Mouse (Mus musculus): Measurements from ENCODE around the gene Nuak1. TPM values are rescaled to one million over a fixed set of nuclear protein-coding genes. Genes with fewer than 3 reads are reported as not detected.

Gene Nuak1
- polyA plus RNA-seq, 1 experiment, result 5.7 TPM

- no peak for TF ChIP-seq POLR2A (IDR thresholded peaks at IDR 0.05; ENCODE audit: control insufficient read depth, extremely low read depth, insufficient read depth, low read length, poor library complexity)
- 0 out of 2 replicates have a peak, but pooled peaks have one; percentile 26 for TF ChIP-seq CTCF (IDR thresholded peaks at IDR 0.05; ENCODE audit: borderline replicate concordance, control insufficient read depth, extremely low read depth, insufficient read depth, low read length, poor library complexity)
- Histone ChIP-seq H3K4me1 (replicated peaks; ENCODE audit: control insufficient read depth, insufficient read depth, low read length) (no peaks in the 10 kb centered on the region), H3K27ac (ENCODE audit: control insufficient read depth, insufficient read depth, low read length) (no peak overlapping the region), H3K36me3 (ENCODE audit: control insufficient read depth, insufficient read depth, low read length) (no peaks in the 10 kb centered on the region), H3K27me3 (ENCODE audit: control insufficient read depth, insufficient read depth, low read length) (no peaks in the 10 kb centered on the region), H3K4me3 (ENCODE audit: control insufficient read depth, insufficient read depth, low read length) (no peak overlapping the region)
- WGBS, result 4% methylated on average over 10 of the region's 10 CpGs
- peak; percentile 74 for DNase-seq
These were observed 10.3 kb upstream of the Nuak1 start for GRCm38 (mm10) chr10:84450654-84451053.

GRCm38 (mm10) chr10:84449733-84450132, 9.3 kb upstream of the Nuak1 start:
- no peak for TF ChIP-seq POLR2A (IDR thresholded peaks at IDR 0.05; ENCODE audit: control insufficient read depth, extremely low read depth, insufficient read depth, low read length, poor library complexity)
- TF ChIP-seq CTCF (IDR thresholded peaks at IDR 0.05; ENCODE audit: borderline replicate concordance, control insufficient read depth, extremely low read depth, insufficient read depth, low read length, poor library complexity), result no peak
- Histone ChIP-seq H3K4me1 (replicated peaks; ENCODE audit: control insufficient read depth, insufficient read depth, low read length) (no peaks in the 10 kb centered on the region), H3K27ac (ENCODE audit: control insufficient read depth, insufficient read depth, low read length) (no peak overlapping the region), H3K27me3 (ENCODE audit: control insufficient read depth, insufficient read depth, low read length) (no peaks in the 10 kb centered on the region), H3K36me3 (ENCODE audit: control insufficient read depth, insufficient read depth, low read length) (no peaks in the 10 kb centered on the region), H3K4me3 (ENCODE audit: control insufficient read depth, insufficient read depth, low read length) (no peak overlapping the region)
- DNase-seq, result no peak
- 96% methylated on average over 8 of the region's 8 CpGs for WGBS

- Histone ChIP-seq H3K36me3 (ENCODE audit: control insufficient read depth, insufficient read depth, low read length) (no peaks in the 10 kb centered on the region), H3K27me3 (ENCODE audit: control insufficient read depth, insufficient read depth, low read length) (no peaks in the 10 kb centered on the region), H3K27ac (ENCODE audit: control insufficient read depth, insufficient read depth, low read length) (no peak overlapping the region), H3K4me3 (ENCODE audit: control insufficient read depth, insufficient read depth, low read length) (no peak overlapping the region), H3K4me1 (replicated peaks; ENCODE audit: control insufficient read depth, insufficient read depth, low read length) (no peaks in the 10 kb centered on the region)
- no peak for DNase-seq
- TF ChIP-seq POLR2A (IDR thresholded peaks at IDR 0.05; ENCODE audit: control insufficient read depth, extremely low read depth, insufficient read depth, low read length, poor library complexity) (no peak), CTCF (IDR thresholded peaks at IDR 0.05; ENCODE audit: borderline replicate concordance, control insufficient read depth, extremely low read depth, insufficient read depth, low read length, poor library complexity) (no peak)
- 75% methylated on average over 8 of the region's 8 CpGs for WGBS
These were observed 7.0 kb upstream of the Nuak1 start for GRCm38 (mm10) chr10:84447411-84447821.

GRCm38 (mm10) chr10:84446661-84447060, 6.3 kb upstream of the Nuak1 start:
- DNase-seq, result no peak
- Histone ChIP-seq H3K27me3 (ENCODE audit: control insufficient read depth, insufficient read depth, low read length) (no peaks in the 10 kb centered on the region), H3K27ac (ENCODE audit: control insufficient read depth, insufficient read depth, low read length) (no peak overlapping the region), H3K4me1 (replicated peaks; ENCODE audit: control insufficient read depth, insufficient read depth, low read length) (no peaks in the 10 kb centered on the region), H3K36me3 (ENCODE audit: control insufficient read depth, insufficient read depth, low read length) (no peaks in the 10 kb centered on the region), H3K4me3 (ENCODE audit: control insufficient read depth, insufficient read depth, low read length) (no peak overlapping the region)
- WGBS, result 97% methylated on average over 6 of the region's 6 CpGs
- TF ChIP-seq POLR2A (IDR thresholded peaks at IDR 0.05; ENCODE audit: control insufficient read depth, extremely low read depth, insufficient read depth, low read length, poor library complexity) (no peak), CTCF (IDR thresholded peaks at IDR 0.05; ENCODE audit: borderline replicate concordance, control insufficient read depth, extremely low read depth, insufficient read depth, low read length, poor library complexity) (no peak)

- H3K36me3 ChIP-seq (ENCODE audit: control insufficient read depth, insufficient read depth, low read length), result no peaks in the 10 kb centered on the region
- no peak for DNase-seq
- WGBS, result 83% methylated on average over 9 of the region's 9 CpGs
- H3K4me1 ChIP-seq (replicated peaks; ENCODE audit: control insufficient read depth, insufficient read depth, low read length), result peaks cover 10% of the 10 kb centered on the region
- H3K4me3 ChIP-seq (ENCODE audit: control insufficient read depth, insufficient read depth, low read length), result no peak overlapping the region
- TF ChIP-seq POLR2A (IDR thresholded peaks at IDR 0.05; ENCODE audit: control insufficient read depth, extremely low read depth, insufficient read depth, low read length, poor library complexity) (no peak), CTCF (IDR thresholded peaks at IDR 0.05; ENCODE audit: borderline replicate concordance, control insufficient read depth, extremely low read depth, insufficient read depth, low read length, poor library complexity) (no peak)
- no peak overlapping the region for H3K27ac ChIP-seq (ENCODE audit: control insufficient read depth, insufficient read depth, low read length)
- H3K27me3 ChIP-seq (ENCODE audit: control insufficient read depth, insufficient read depth, low read length), result peaks cover 1% of the 10 kb centered on the region; the same call in 1 of the 2 replicates
These were observed 4.0 kb upstream of the Nuak1 start for GRCm38 (mm10) chr10:84444396-84444795.

GRCm38 (mm10) chr10:84441846-84442245, 1.4 kb upstream of the Nuak1 start:
- WGBS, result 83% methylated on average over 11 of the region's 11 CpGs
- Histone ChIP-seq H3K36me3 (ENCODE audit: control insufficient read depth, insufficient read depth, low read length) (no peaks in the 10 kb centered on the region), H3K4me1 (replicated peaks; ENCODE audit: control insufficient read depth, insufficient read depth, low read length) (peaks cover 10% of the 10 kb centered on the region), H3K27ac (ENCODE audit: control insufficient read depth, insufficient read depth, low read length) (no peak overlapping the region; the same call in 1 of the 2 replicates), H3K27me3 (ENCODE audit: control insufficient read depth, insufficient read depth, low read length) (peaks cover 3% of the 10 kb centered on the region; the same call in 1 of the 2 replicates), H3K4me3 (ENCODE audit: control insufficient read depth, insufficient read depth, low read length) (no peak overlapping the region)
- TF ChIP-seq CTCF (IDR thresholded peaks at IDR 0.05; ENCODE audit: borderline replicate concordance, control insufficient read depth, extremely low read depth, insufficient read depth, low read length, poor library complexity), result no peak
- no peak for TF ChIP-seq POLR2A (IDR thresholded peaks at IDR 0.05; ENCODE audit: control insufficient read depth, extremely low read depth, insufficient read depth, low read length, poor library complexity)
- DNase-seq, result no peak

GRCm38 (mm10) chr10:84441434-84441785, 1.0 kb upstream of the Nuak1 start:
- Histone ChIP-seq H3K27me3 (ENCODE audit: control insufficient read depth, insufficient read depth, low read length) (peaks cover 3% of the 10 kb centered on the region; the same call in 1 of the 2 replicates), H3K36me3 (ENCODE audit: control insufficient read depth, insufficient read depth, low read length) (no peaks in the 10 kb centered on the region), H3K27ac (ENCODE audit: control insufficient read depth, insufficient read depth, low read length) (peak overlapping the region; percentile 16; the same call in 1 of the 2 replicates), H3K4me3 (ENCODE audit: control insufficient read depth, insufficient read depth, low read length) (peak overlapping the region; percentile 75), H3K4me1 (replicated peaks; ENCODE audit: control insufficient read depth, insufficient read depth, low read length) (peaks cover 10% of the 10 kb centered on the region)
- no peak for TF ChIP-seq CTCF (IDR thresholded peaks at IDR 0.05; ENCODE audit: borderline replicate concordance, control insufficient read depth, extremely low read depth, insufficient read depth, low read length, poor library complexity)
- TF ChIP-seq POLR2A (IDR thresholded peaks at IDR 0.05; ENCODE audit: control insufficient read depth, extremely low read depth, insufficient read depth, low read length, poor library complexity), result no peak
- no peak for DNase-seq
- WGBS, result 15% methylated on average over 7 of the region's 7 CpGs

Measured in thymus, adult 2 months (tissue).